Comparison of ENCODE assay signal across 9 mouse cellular contexts in the genomic region with DNA sequence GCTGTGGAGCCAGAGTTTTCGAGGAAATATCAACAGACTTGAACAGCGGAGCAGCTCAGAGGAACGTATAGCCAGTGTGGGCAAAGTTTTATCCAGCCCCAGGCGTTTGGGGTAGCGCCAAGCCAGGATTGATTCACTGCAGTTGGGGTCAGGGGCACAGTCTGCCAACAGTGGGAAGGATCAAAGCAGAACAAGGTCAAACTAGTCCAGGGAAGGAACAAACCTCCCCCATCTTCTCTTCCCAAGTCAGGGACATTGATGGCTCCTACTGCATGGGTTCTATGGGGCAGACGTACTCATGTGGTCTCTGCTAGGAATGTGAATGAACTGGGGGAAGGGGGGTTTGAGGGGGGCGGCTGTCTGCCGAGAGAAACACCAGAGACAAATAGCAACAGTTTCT. TPM values are rescaled to one million over a fixed set of nuclear protein-coding genes. Genes with fewer than 3 reads are reported as not detected.
A peak's percentile ranks its signal among the peaks of the same experiment; 100 is the strongest.
DNase-seq lines count a peak whose midpoint lies in the region; ATAC-seq lines count a peak whose summit lies in the region.
"Had no signal": no experiment of that assay in that cellular context is flagged by ENCODE, and none has a peak within 500 bp of the region (broad histone marks: within the 10 kb centered on the region; RNA-seq: fewer than 3 reads in every experiment).

No protein-coding gene starts in this region.

- no peak overlapping the region for H3K4me3 ChIP-seq in heart, embryonic 11.5 days (ENCODE audit: low read depth, low read length)
- no peak overlapping the region for H3K4me3 ChIP-seq in embryonic facial prominence, embryonic 12.5 days
- no peak overlapping the region for H3K4me3 ChIP-seq in neural tube, embryonic 12.5 days
- H3K4me3 ChIP-seq: myocyte had no signal

- H3K9ac ChIP-seq in heart, embryonic 11.5 days (ENCODE audit: low read depth, low read length), result no peak overlapping the region
- H3K9ac ChIP-seq in embryonic facial prominence, embryonic 12.5 days, result no peak overlapping the region
- H3K9ac ChIP-seq in neural tube, embryonic 12.5 days, result no peak overlapping the region

- peak overlapping the region; percentile 20; the same call in 1 of the 2 replicates for H3K4me2 ChIP-seq in heart, embryonic 11.5 days
- 0 out of 2 replicates have a peak overlapping the region, but pooled peaks have one; percentile 2 for H3K4me2 ChIP-seq in embryonic facial prominence, embryonic 12.5 days (replicated peaks)
- peak overlapping the region; percentile 35 for H3K4me2 ChIP-seq in neural tube, embryonic 12.5 days (replicated peaks)

- H3K36me3 ChIP-seq in heart, embryonic 11.5 days (ENCODE audit: control insufficient read depth, insufficient read depth, low read length), result no peaks in the 10 kb centered on the region
- no peaks in the 10 kb centered on the region for H3K36me3 ChIP-seq in embryonic facial prominence, embryonic 12.5 days
- H3K36me3 ChIP-seq in neural tube, embryonic 12.5 days, result no peaks in the 10 kb centered on the region

- no peaks in the 10 kb centered on the region for H3K9me3 ChIP-seq in heart, embryonic 11.5 days (replicated peaks; ENCODE audit: control insufficient read depth, low read length)
- H3K9me3 ChIP-seq in embryonic facial prominence, embryonic 12.5 days, result no peaks in the 10 kb centered on the region
- no peaks in the 10 kb centered on the region for H3K9me3 ChIP-seq in neural tube, embryonic 12.5 days

- DNase-seq in heart, adult 8-10 months (ENCODE audit: low spot score), result no peak
- DNase-seq in kidney, postnatal 14 days, result peak; percentile 37
- no peak for DNase-seq in urinary bladder, postnatal 36 days (ENCODE audit: low spot score in 2 of 2)
- no peak for DNase-seq in cerebellum, adult 9-10 months
- no peak for DNase-seq in thymus, postnatal 25 days

- H3K27ac ChIP-seq in heart, embryonic 11.5 days (ENCODE audit: low read depth, low read length), result no peak overlapping the region
- 0 out of 2 replicates have a peak overlapping the region, but pooled peaks have one; percentile 13 for H3K27ac ChIP-seq in embryonic facial prominence, embryonic 12.5 days
- no peak overlapping the region for H3K27ac ChIP-seq in neural tube, embryonic 12.5 days

- ATAC-seq in heart, embryonic 11.5 days (replicated peaks; ENCODE audit: insufficient number of reproducible peaks, low FRiP score, low TSS enrichment), result no peak
- ATAC-seq in embryonic facial prominence, embryonic 12.5 days (ENCODE audit: insufficient number of reproducible peaks, insufficient read depth, low FRiP score, low TSS enrichment), result peak; percentile 44; the same call in 1 of the 2 replicates
- peak; percentile 81 for ATAC-seq in neural tube, embryonic 12.5 days (ENCODE audit: low FRiP score, low read depth)

- 29% methylated on average over 8 of the region's 8 CpGs for WGBS in heart, embryonic 11.5 days (ENCODE audit: insufficient replicate concordance)
- 29% methylated on average over 8 of the region's 8 CpGs for WGBS in embryonic facial prominence, embryonic 12.5 days
- 9% methylated on average over 8 of the region's 8 CpGs for WGBS in neural tube, embryonic 12.5 days

- peaks cover 26% of the 10 kb centered on the region for H3K4me1 ChIP-seq in heart, embryonic 11.5 days (ENCODE audit: control insufficient read depth, insufficient read depth, low read length)
- H3K4me1 ChIP-seq in embryonic facial prominence, embryonic 12.5 days, result peaks cover 50% of the 10 kb centered on the region
- H3K4me1 ChIP-seq in neural tube, embryonic 12.5 days, result peaks cover 51% of the 10 kb centered on the region

- H3K27me3 ChIP-seq in heart, embryonic 11.5 days (ENCODE audit: control insufficient read depth, insufficient read depth, low read length), result no peaks in the 10 kb centered on the region
- no peaks in the 10 kb centered on the region for H3K27me3 ChIP-seq in embryonic facial prominence, embryonic 12.5 days
- H3K27me3 ChIP-seq in neural tube, embryonic 12.5 days (replicated peaks), result no peaks in the 10 kb centered on the region; the same call in 1 of the 2 replicates

RNA-seq across cellular contexts. Expression of a gene that starts 48.7 kb away (rescaled TPM):
- 5.8 and 6.9 TPM in 2 replicates for polyA plus RNA-seq in heart, embryonic 11.5 days (2014; fragmentation: Nextera tagmentation; extraction: Ambion mirVana)
- total RNA-seq in heart, adult 8-10 months (2022), result 1 to 10 TPM; 7.9 to 9.2 (median 8.6) TPM
- 10.4 and 10.8 TPM in 2 replicates for polyA plus RNA-seq in embryonic facial prominence, embryonic 12.5 days (2016; fragmentation: Nextera tagmentation; extraction: Ambion mirVana)
- 13.5 and 13.6 TPM in 2 replicates for polyA plus RNA-seq in neural tube, embryonic 12.5 days (2016; fragmentation: Nextera tagmentation; extraction: Ambion mirVana)
